9 mouse cellular contexts compared by ENCODE assay signal in genomic region chr12:44221651-44222356, GRCm38 (mm10). TPM values are rescaled to one million over a fixed set of nuclear protein-coding genes. Genes with fewer than 3 reads are reported as not detected.
A peak's percentile ranks its signal among the peaks of the same experiment; 100 is the strongest.
DNase-seq lines count a peak whose midpoint lies in the region; ATAC-seq lines count a peak whose summit lies in the region.
"Had no signal": no experiment of that assay in that cellular context is flagged by ENCODE, and none has a peak within 500 bp of the region (broad histone marks: within the 10 kb centered on the region; RNA-seq: fewer than 3 reads in every experiment).

No protein-coding gene starts in this region.

- no peaks in the 10 kb centered on the region for H3K4me1 ChIP-seq in embryonic facial prominence, embryonic 13.5 days
- peaks cover 7% of the 10 kb centered on the region; the same call in 1 of the 2 replicates for H3K4me1 ChIP-seq in limb, embryonic 10.5 days
- no peaks in the 10 kb centered on the region for H3K4me1 ChIP-seq in midbrain, embryonic 11.5 days (ENCODE audit: control insufficient read depth, insufficient read depth, low read length)

- H3K27me3 ChIP-seq in embryonic facial prominence, embryonic 13.5 days = peaks cover 8% of the 10 kb centered on the region; the same call in 1 of the 2 replicates
- H3K27me3 ChIP-seq in limb, embryonic 10.5 days (ENCODE audit: low read depth, poor library complexity, severe bottlenecking) = peaks cover 13% of the 10 kb centered on the region; the same call in 1 of the 2 replicates
- H3K27me3 ChIP-seq in midbrain, embryonic 11.5 days (ENCODE audit: control insufficient read depth, insufficient read depth, low read length) = no peaks in the 10 kb centered on the region
- H3K27me3 ChIP-seq: CH12.LX had no signal

- H3K9ac ChIP-seq in embryonic facial prominence, embryonic 13.5 days = peak overlapping the region; percentile 74
- peak overlapping the region; percentile 80 for H3K9ac ChIP-seq in midbrain, embryonic 11.5 days (ENCODE audit: low read length)

- intact Hi-C loops in heart, postnatal 10 days (cut with DNase I) = no loop called here

- no peaks in the 10 kb centered on the region for H3K9me3 ChIP-seq in embryonic facial prominence, embryonic 13.5 days
- H3K9me3 ChIP-seq in limb, embryonic 10.5 days (replicated peaks) = no peaks in the 10 kb centered on the region
- no peaks in the 10 kb centered on the region for H3K9me3 ChIP-seq in midbrain, embryonic 11.5 days (ENCODE audit: control insufficient read depth, low read length)

- H3K4me2 ChIP-seq in embryonic facial prominence, embryonic 13.5 days = peak overlapping the region; percentile 73
- H3K4me2 ChIP-seq in midbrain, embryonic 11.5 days = peak overlapping the region; percentile 71

- H3K36me3 ChIP-seq in embryonic facial prominence, embryonic 13.5 days = no peaks in the 10 kb centered on the region
- no peaks in the 10 kb centered on the region for H3K36me3 ChIP-seq in limb, embryonic 10.5 days
- H3K36me3 ChIP-seq in midbrain, embryonic 11.5 days (ENCODE audit: control insufficient read depth, insufficient read depth, low read length) = no peaks in the 10 kb centered on the region

- H3K4me3 ChIP-seq in embryonic facial prominence, embryonic 13.5 days = peak overlapping the region; percentile 54
- H3K4me3 ChIP-seq in limb, embryonic 10.5 days = peak overlapping the region; percentile 72
- H3K4me3 ChIP-seq in midbrain, embryonic 11.5 days (ENCODE audit: low read depth, low read length) = peak overlapping the region; percentile 67

- DNase-seq in kidney, adult 18-20 months = peak; percentile 23
- DNase-seq in kidney, adult 9 months = no peak
- peak; percentile 40 to 47 for DNase-seq in adrenal gland, postnatal 36 days
- peak; percentile 36 to 38 for DNase-seq in heart, postnatal 10 days
- peak; percentile 58 for DNase-seq in limb, embryonic 10.5 days (ENCODE audit: low spot score)
- peak; percentile 92 for DNase-seq in midbrain, embryonic 11.5 days (ENCODE audit: low spot score, missing footprints)
- peak; percentile 53 for DNase-seq in testis, postnatal 10 days (ENCODE audit: low spot score)

- ATAC-seq in embryonic facial prominence, embryonic 13.5 days (ENCODE audit: insufficient number of reproducible peaks, insufficient read depth, low FRiP score, low TSS enrichment, low read depth) = no peak
- peak; percentile 76 for ATAC-seq in midbrain, embryonic 11.5 days (ENCODE audit: low FRiP score)

- WGBS in embryonic facial prominence, embryonic 13.5 days = 1% methylated on average over 89 of the region's 89 CpGs
- 2% methylated on average over 88 of the region's 89 CpGs for WGBS in limb, embryonic 10.5 days
- 1% methylated on average over 89 of the region's 89 CpGs for WGBS in midbrain, embryonic 11.5 days

- H3K27ac ChIP-seq in embryonic facial prominence, embryonic 13.5 days = no peak overlapping the region
- peak overlapping the region; percentile 81 for H3K27ac ChIP-seq in limb, embryonic 10.5 days
- no peak overlapping the region for H3K27ac ChIP-seq in midbrain, embryonic 11.5 days (ENCODE audit: low read depth, low read length)

RNA-seq across cellular contexts. Expression of gene Pnpla8, which starts 0.6 kb away (rescaled TPM):
- total RNA-seq in adrenal gland, postnatal 36 days (2021) = 100 to 1,000 TPM; 121 to 161 TPM
- 61.2 and 63.5 TPM in 2 replicates for polyA plus RNA-seq in embryonic facial prominence, embryonic 13.5 days (2015; fragmentation: Nextera tagmentation; extraction: Ambion mirVana)
- total RNA-seq in heart, postnatal 10 days (2021) = 100 to 1,000 TPM; 105 to 118 TPM
- 31.6 and 48.4 TPM in 2 replicates for polyA plus RNA-seq in limb, embryonic 10.5 days (2016; fragmentation: Nextera tagmentation; extraction: Ambion mirVana)
- polyA plus RNA-seq in midbrain, embryonic 11.5 days (2014; fragmentation: Nextera tagmentation; extraction: Ambion mirVana) = 95.6 and 107 TPM in 2 replicates

RNA-seq across cellular contexts. Expression of gene Dnajb9, which starts 11.7 kb away (rescaled TPM):
- 10 to 100 TPM; 61.8 to 63.1 TPM for total RNA-seq in adrenal gland, postnatal 36 days (2021)
- 19.8 and 25.7 TPM in 2 replicates for polyA plus RNA-seq in embryonic facial prominence, embryonic 13.5 days (2015; fragmentation: Nextera tagmentation; extraction: Ambion mirVana)
- 10 to 100 TPM; 20.9 to 21.5 TPM for total RNA-seq in heart, postnatal 10 days (2021)
- 15.2 and 16.0 TPM in 2 replicates for polyA plus RNA-seq in limb, embryonic 10.5 days (2016; fragmentation: Nextera tagmentation; extraction: Ambion mirVana)
- 30.6 and 35.0 TPM in 2 replicates for polyA plus RNA-seq in midbrain, embryonic 11.5 days (2014; fragmentation: Nextera tagmentation; extraction: Ambion mirVana)
